Mouse (Mus musculus): ENCODE results near the gene C1qtnf1.
A peak's percentile ranks its signal among the peaks of the same experiment; 100 is the strongest.

The C1qtnf1 gene

GRCm38 (mm10) chr11:118411271-118411670 lies 16.7 kb upstream of the C1qtnf1 start:
- DNase-seq, result no peak

DNA sequence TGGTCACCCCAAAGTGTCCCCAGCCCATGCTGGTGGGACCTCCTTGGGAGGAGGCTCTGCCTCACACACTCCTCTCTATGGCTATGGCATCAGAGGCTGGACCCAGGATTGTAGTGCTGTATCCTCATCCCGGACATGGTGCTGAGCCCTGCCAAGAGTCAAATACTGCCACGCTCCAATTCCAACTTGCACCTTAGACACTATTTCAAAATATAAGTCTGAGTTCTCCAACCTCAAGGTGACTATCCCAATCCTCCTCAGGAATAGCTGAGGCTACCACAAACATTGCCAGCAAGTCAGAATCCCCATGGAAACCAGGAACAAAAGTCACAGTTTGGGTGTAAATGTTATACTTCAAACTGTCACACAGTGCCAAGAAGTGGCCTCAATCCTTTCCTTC lies 15.4 kb upstream of the C1qtnf1 start:
- DNase-seq, result no peak

GRCm38 (mm10) chr11:118413055-118413454 lies 14.9 kb upstream of the C1qtnf1 start:
- peak; percentile 73 to 84 for DNase-seq

GRCm38 (mm10) chr11:118414270-118414669 lies 13.7 kb upstream of the C1qtnf1 start:
- DNase-seq, result no peak

DNA sequence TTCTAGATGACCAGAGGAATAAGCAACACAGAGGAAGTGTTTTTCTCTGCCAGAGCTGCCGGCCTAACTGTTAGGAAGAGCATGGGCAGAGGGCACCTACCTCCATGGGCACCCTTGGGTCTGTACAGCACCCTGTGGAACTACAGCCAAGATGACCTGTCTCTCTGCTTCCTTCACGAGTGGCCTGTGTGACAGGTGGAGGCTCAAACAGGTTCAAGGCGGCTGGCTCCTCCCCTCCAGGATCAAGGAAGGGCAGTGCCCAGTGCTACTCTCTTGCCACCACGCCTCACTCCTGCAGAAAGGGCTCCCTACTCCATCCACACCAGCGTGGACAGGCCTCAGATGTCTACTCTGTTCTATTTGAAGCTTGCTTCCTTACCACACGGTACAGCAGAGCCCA lies 12.4 kb upstream of the C1qtnf1 start:
- DNase-seq, result no peak

DNA sequence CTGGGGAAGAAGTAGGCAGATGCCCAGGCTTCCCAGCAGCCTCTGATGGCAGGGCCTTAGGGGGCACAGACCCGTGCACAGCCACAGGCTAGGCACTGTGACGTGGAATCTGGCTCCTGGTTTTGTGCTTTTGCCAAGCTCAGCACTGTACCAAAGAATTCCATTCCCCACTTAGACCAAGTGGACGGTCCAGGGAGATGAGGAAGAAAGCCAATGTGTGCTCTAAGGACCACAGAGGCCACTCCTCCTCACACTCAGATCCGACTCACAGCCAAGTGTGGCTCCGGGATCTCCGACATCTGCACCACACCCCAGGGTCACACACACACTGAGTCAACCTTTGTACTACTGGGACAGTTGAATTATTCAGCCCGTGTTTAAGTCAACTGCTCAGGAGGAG lies 12.0 kb upstream of the C1qtnf1 start:
- DNase-seq, result peak; percentile 66 to 76

DNA sequence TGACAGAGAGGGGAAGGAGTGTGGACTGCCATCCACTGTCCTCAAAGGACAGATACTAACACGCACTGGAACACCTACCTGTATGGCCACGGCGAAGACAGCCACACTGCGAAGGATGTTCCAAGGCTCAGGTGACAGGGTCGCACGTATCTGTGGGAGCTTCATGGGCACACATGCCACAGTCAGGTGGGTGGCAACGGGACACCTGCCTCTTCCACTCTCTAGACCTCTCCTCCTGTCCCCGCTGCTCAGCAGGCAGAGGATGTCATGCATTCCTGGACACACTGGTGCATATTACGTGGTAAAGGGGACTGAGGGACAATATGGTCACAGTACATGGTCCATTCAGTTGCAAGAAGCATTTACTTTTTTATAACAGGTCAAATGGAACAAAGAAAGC lies 10.5 kb upstream of the C1qtnf1 start:
- no peak for DNase-seq

DNA sequence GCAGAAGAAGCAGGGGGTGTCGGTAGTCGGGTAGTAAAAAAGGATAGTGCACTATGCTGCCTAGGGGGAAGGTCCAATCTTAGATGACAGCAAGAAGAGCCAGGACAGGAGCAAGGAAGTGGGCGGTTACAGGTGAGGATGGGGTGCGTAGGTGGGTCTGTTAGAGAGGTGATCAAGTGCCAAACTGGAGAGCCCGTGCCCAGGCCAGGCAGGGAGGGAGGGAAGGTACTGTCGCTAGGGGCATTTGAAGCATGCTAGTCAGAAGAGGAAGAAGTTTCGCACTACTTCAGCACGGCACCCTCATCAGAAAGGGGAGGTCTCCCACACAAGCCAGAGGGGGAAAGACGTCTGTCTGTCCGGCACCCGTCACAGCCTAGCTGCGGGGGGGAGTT lies 9.6 kb upstream of the C1qtnf1 start:
- no peak for DNase-seq

DNA sequence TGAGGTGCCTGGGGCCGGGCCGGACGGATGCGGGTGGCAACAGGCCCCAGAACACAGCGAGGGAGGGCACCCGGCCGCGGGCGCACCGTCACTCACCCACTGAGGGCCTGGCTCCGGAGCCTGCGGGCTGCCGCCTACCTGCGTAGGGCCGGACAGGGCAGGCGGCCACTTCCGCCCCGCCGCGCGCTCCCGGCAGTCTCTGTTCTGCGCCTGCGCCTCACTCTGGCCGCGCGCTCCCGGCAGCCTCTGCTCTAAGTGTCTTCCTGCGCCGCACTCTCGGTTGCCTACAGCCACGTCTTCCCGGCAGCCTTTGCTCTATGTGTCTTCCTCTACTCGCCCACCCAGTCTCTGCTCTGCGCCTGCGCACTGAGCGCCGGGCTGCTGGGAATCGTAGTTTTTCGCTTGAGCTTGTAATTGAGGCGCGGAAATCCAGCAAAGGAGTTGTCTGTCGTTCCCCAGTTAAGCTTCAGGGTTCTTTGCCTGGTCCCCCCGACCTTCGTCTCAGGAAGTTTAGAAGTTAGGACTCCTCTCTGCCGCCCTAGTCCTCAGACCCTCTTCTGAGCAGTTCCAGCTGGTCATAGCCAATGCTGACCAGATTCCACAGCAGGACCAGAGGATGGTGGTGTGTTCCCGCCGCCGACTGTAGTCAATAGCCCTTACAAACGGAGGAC lies 9.0 kb upstream of the C1qtnf1 start, which contains the start of gene Cant1:
TSS of gene Cant1 (minus strand) at position 253 of the 671 bp plus-strand sequence.
- DNase-seq, result peak; percentile 96 to 98

GRCm38 (mm10) chr11:118420261-118420660 lies 7.7 kb upstream of the C1qtnf1 start:
- no peak for DNase-seq

GRCm38 (mm10) chr11:118423266-118423971 lies 4.6 kb upstream of the C1qtnf1 start:
- DNase-seq, result peak; percentile 93 to 96

- peak in 1 of 2 experiments; percentile 36 for DNase-seq
Observed at GRCm38 (mm10) chr11:118424621-118425335, 3.2 kb upstream of the C1qtnf1 start.

DNA sequence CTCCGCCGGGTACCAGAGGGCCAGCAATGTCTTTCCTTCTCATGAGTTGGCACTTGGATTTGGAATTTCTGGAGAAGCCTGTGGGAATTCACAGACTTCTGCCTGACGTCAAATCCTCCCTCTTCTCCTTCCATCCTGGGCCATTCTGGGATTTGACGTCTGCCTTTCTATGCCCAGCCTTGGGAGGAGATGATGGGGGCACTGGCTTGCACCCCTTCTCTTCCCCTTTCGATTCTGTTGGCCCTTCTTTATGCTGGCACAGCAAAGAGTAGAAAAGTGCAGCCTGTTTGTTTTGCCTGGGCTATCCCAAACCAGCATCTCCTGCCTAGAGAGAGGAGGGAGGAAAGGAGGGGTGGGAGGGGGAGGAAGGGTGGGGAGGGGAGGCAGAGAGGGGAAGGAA lies 1.2 kb upstream of the C1qtnf1 start:
- DNase-seq, result no peak

DNA sequence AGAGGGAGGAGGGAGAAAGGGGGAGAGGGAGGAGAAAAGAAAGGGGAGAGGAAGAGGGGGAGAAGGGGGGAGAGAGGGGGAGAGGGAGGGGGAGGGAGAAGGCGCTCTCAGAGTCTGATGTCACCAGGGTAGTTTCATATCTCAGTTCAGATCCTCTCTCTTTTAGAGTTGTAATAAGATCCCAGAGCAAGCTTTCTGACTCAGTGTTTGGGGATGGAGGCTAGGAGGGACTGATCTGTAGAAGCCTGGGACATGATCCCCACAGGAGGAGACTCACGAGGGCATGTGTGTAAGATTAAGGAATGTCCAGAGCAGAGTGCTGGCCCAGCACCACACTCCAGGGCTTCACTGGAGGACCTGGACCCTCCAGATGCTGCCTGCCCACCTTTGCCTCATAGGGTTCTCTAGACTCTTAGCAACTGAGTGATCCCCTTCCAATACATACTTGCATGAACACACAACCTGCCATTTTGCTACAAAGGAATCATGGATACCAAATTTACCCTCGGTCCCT lies 680 bp upstream of the C1qtnf1 start:
- no peak for DNase-seq

DNA sequence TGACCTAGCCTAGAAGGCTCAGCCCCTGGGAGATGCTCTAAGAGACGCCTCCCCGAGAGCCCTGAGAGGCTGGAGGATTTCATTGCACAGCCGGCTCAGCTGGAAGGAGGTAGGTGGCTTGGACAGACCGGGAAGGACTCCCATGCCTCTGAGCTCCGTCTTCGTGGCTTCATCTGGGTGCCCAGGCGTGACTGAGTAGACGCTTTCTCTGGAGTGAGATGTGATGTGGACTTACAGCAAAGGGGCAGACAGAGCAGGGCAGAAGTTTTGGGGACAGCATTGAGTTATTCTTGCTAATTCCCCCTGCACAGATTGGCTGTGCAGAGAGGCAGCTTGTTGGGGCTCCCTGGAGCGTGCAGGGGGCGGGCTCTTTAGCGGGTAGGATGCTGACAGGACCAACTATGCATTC lies 461 bp downstream of the C1qtnf1 start:
- no peak for DNase-seq

GRCm38 (mm10) chr11:118428944-118429709 lies 1.1 kb downstream of the C1qtnf1 start:
- DNase-seq, result no peak

DNA sequence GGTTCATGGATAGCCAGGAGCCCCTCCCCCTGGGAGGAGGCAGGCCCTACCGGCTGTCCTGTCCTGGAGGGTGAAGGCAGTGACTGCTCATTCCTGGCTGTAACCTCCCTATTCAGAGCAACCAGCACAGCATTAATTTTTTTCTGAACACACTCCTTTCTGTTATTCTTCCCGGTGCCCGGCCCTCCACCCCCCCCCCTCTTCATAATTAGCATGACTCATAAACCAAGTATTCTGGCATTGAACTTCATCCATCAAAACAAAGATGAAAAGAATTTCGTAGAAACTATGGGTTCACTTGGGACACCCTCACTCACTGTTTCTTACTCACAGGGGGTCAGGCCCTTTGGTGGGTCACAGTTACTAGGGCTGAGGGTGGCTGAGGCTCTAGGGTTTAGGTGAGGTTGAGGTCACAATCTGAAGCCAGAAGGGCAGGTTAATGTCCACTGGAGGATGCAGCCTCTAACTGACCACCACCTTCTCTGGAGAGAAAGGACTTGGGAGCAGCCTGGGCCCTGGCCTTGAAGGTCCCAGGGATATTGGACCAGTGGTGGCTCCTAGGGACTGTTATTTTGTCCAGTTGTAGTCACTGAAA lies 2.4 kb downstream of the C1qtnf1 start:
- no peak for DNase-seq

GRCm38 (mm10) chr11:118431100-118431948 lies 3.3 kb downstream of the C1qtnf1 start:
- DNase-seq, result peak; percentile 43 to 45

- DNase-seq, result no peak
Observed at GRCm38 (mm10) chr11:118433398-118433868, 5.4 kb downstream of the C1qtnf1 start.

- no peak for DNase-seq
Observed at GRCm38 (mm10) chr11:118434093-118434492, 6.1 kb downstream of the C1qtnf1 start.

- peak; percentile 89 to 90 for DNase-seq
Observed at GRCm38 (mm10) chr11:118436471-118436935, 8.5 kb downstream of the C1qtnf1 start.

Measured in cerebellum, postnatal 10 days (tissue).